Mouse (Mus musculus) midbrain, embryonic 11.5 days (tissue): Measurements from ENCODE around the gene Usp32. TPM values are rescaled to one million over a fixed set of nuclear protein-coding genes. Genes with fewer than 3 reads are reported as not detected.

ENCODE experiments used
- ATAC-seq: fragments of 200-750 bp; cut with Nextera tagmentation; 2 replicates; pipeline ENCODE4 v1.8.0; 2017; ENCODE audit warnings: moderate TSS enrichment, moderate library complexity; ENCODE audit not compliant: low FRiP score
- DNase-seq: peaks from one replicate; pipeline ENCODE4 v3.0.0; 2015; ENCODE audit warnings: low spot score; ENCODE audit errors: missing footprints
- H3K27ac ChIP-seq: fragments of 300-500 bp; sonication (generic); 2 replicates; pipeline ENCODE4 v1.5.1; 2014; ENCODE audit warnings: low read depth, low read length
- H3K27me3 ChIP-seq: fragments of 300-500 bp; sonication (generic); 2 replicates; pipeline ENCODE4 v1.6.1; 2014; ENCODE audit warnings: mild to moderate bottlenecking, low read length, moderate library complexity, mixed read lengths; ENCODE audit not compliant: control insufficient read depth, insufficient read depth
- H3K36me3 ChIP-seq: fragments of 300-500 bp; sonication (generic); 2 replicates; pipeline ENCODE4 v1.6.1; 2014; ENCODE audit warnings: mild to moderate bottlenecking, low read length, moderate library complexity, mixed read lengths; ENCODE audit not compliant: control insufficient read depth, insufficient read depth
- H3K4me1 ChIP-seq: fragments of 300-500 bp; sonication (generic); 2 replicates; pipeline ENCODE4 v1.6.1; 2014; ENCODE audit warnings: low read length; ENCODE audit not compliant: control insufficient read depth, insufficient read depth
- H3K4me2 ChIP-seq: fragments of 300-500 bp; sonication (generic); 2 replicates; pipeline ENCODE4 v1.6.1; 2014; ENCODE audit warnings: mild to moderate bottlenecking, moderate library complexity
- H3K4me3 ChIP-seq: fragments of 300-500 bp; sonication (generic); 2 replicates; pipeline ENCODE4 v1.5.1; 2014; ENCODE audit warnings: low read depth, low read length
- H3K9ac ChIP-seq: fragments of 300-500 bp; sonication (generic); 2 replicates; pipeline ENCODE4 v1.6.1; 2014; ENCODE audit warnings: low read length
- H3K9me3 ChIP-seq: fragments of 300-500 bp; sonication (generic); 2 replicates; pipeline ENCODE4 v1.6.1; 2016; ENCODE audit warnings: low read length; ENCODE audit not compliant: control insufficient read depth
- WGBS: fragments of 180-500 bp; shearing (Covaris S2); extraction: QIAGEN DNeasy Blood & Tissue Kit; methylation state at CpG from one replicate; pipeline ENCODE4 v1.1.7; 2014; 5-methylcytosine and 5-hydroxymethylcytosine counted together
- polyA plus RNA-seq: library from polyadenylated mRNA; unstranded; fragments of >200 nt; fragmentation: Nextera tagmentation; extraction: Ambion mirVana; gene quantifications from 2 replicates; pipeline ENCODE4 v1.2.1, GENCODE M21; 2014

Gene Usp32
- polyA plus RNA-seq, 1 experiment from 2014 or later: 8.1 TPM

- ATAC-seq (no peak), DNase-seq (no peak)
- Histone ChIP-seq H3K4me2 (no peak overlapping the region), H3K36me3 (no peaks in the 10 kb centered on the region), H3K27me3 (no peaks in the 10 kb centered on the region), H3K27ac (no peak overlapping the region), H3K4me1 (no peaks in the 10 kb centered on the region), H3K4me3 (no peak overlapping the region), H3K9ac (no peak overlapping the region), H3K9me3 (no peaks in the 10 kb centered on the region)
- WGBS: 85% methylated on average over 2 of the region's 2 CpGs
Measured at GRCm38 (mm10) chr11:85131542-85131941, 8.4 kb downstream of the Usp32 start.

GRCm38 (mm10) chr11:85128883-85129282 is 11.1 kb downstream of the Usp32 start:
- no peak for ATAC-seq
- Histone ChIP-seq H3K4me1 (no peaks in the 10 kb centered on the region), H3K9me3 (no peaks in the 10 kb centered on the region), H3K4me2 (no peak overlapping the region), H3K36me3 (no peaks in the 10 kb centered on the region), H3K27me3 (no peaks in the 10 kb centered on the region), H3K9ac (no peak overlapping the region), H3K27ac (no peak overlapping the region), H3K4me3 (no peak overlapping the region)
- no peak for DNase-seq
- 93% methylated on average over 1 of the region's 1 CpGs for WGBS

GRCm38 (mm10) chr11:85126257-85127102 is 13.5 kb downstream of the Usp32 start:
- no peaks in the 10 kb centered on the region for H3K4me1 ChIP-seq
- H3K4me2 ChIP-seq: no peak overlapping the region
- H3K36me3 ChIP-seq: no peaks in the 10 kb centered on the region
- H3K27me3 ChIP-seq: no peaks in the 10 kb centered on the region
- H3K9ac ChIP-seq: no peak overlapping the region
- DNase-seq (no peak), ATAC-seq (no peak)
- H3K9me3 ChIP-seq: no peaks in the 10 kb centered on the region
- 91% methylated on average over 2 of the region's 2 CpGs for WGBS
- H3K27ac ChIP-seq: no peak overlapping the region
- H3K4me3 ChIP-seq: no peak overlapping the region

- Histone ChIP-seq H3K27ac (no peak overlapping the region), H3K9me3 (no peaks in the 10 kb centered on the region), H3K4me1 (no peaks in the 10 kb centered on the region), H3K4me2 (no peak overlapping the region), H3K36me3 (no peaks in the 10 kb centered on the region), H3K27me3 (no peaks in the 10 kb centered on the region), H3K4me3 (no peak overlapping the region), H3K9ac (no peak overlapping the region)
- DNase-seq (no peak), ATAC-seq (no peak)
- WGBS: 91% methylated on average over 3 of the region's 3 CpGs
Measured at GRCm38 (mm10) chr11:85123267-85123992, 16.5 kb downstream of the Usp32 start.

- no peak for ATAC-seq
- H3K4me1 ChIP-seq: no peaks in the 10 kb centered on the region
Measured at GRCm38 (mm10) chr11:85122073-85122472, 17.9 kb downstream of the Usp32 start.

GRCm38 (mm10) chr11:85117160-85117559 is 22.8 kb downstream of the Usp32 start:
- Histone ChIP-seq H3K9me3 (no peaks in the 10 kb centered on the region), H3K4me3 (no peak overlapping the region), H3K36me3 (no peaks in the 10 kb centered on the region), H3K27ac (no peak overlapping the region), H3K4me2 (no peak overlapping the region), H3K9ac (no peak overlapping the region), H3K27me3 (no peaks in the 10 kb centered on the region), H3K4me1 (no peaks in the 10 kb centered on the region)
- no peak for ATAC-seq
- no peak for DNase-seq

More at GRCm38 (mm10) chr11:85122073-85122472, 17.9 kb downstream of the Usp32 start:
- Histone ChIP-seq H3K4me3 (no peak overlapping the region), H3K9me3 (no peaks in the 10 kb centered on the region), H3K9ac (no peak overlapping the region), H3K27ac (no peak overlapping the region), H3K4me2 (no peak overlapping the region), H3K27me3 (no peaks in the 10 kb centered on the region), H3K36me3 (no peaks in the 10 kb centered on the region)
- no peak for DNase-seq
- WGBS: 81% methylated on average over 1 of the region's 1 CpGs

- Histone ChIP-seq H3K27me3 (no peaks in the 10 kb centered on the region), H3K36me3 (no peaks in the 10 kb centered on the region), H3K4me1 (no peaks in the 10 kb centered on the region), H3K4me3 (no peak overlapping the region), H3K4me2 (no peak overlapping the region), H3K27ac (no peak overlapping the region), H3K9me3 (no peaks in the 10 kb centered on the region), H3K9ac (no peak overlapping the region)
- DNase-seq (no peak), ATAC-seq (no peak)
- 87% methylated on average over 3 of the region's 3 CpGs for WGBS
Measured at GRCm38 (mm10) chr11:85116084-85116844, 23.7 kb downstream of the Usp32 start.

- no peaks in the 10 kb centered on the region for H3K27me3 ChIP-seq
- H3K9ac ChIP-seq: no peak overlapping the region
- H3K9me3 ChIP-seq: no peaks in the 10 kb centered on the region
- ATAC-seq (no peak), DNase-seq (no peak)
- no peaks in the 10 kb centered on the region for H3K4me1 ChIP-seq
- H3K27ac ChIP-seq: no peak overlapping the region
- no peak overlapping the region for H3K4me3 ChIP-seq
- no peak overlapping the region for H3K4me2 ChIP-seq
- no peaks in the 10 kb centered on the region for H3K36me3 ChIP-seq
Measured at GRCm38 (mm10) chr11:85109957-85110356, 30.0 kb downstream of the Usp32 start.

- WGBS: 95% methylated on average over 3 of the region's 3 CpGs
- no peak for DNase-seq
- ATAC-seq: no peak
- H3K4me2 ChIP-seq: no peak overlapping the region
- no peak overlapping the region for H3K27ac ChIP-seq
- H3K4me1 ChIP-seq: no peaks in the 10 kb centered on the region
- H3K27me3 ChIP-seq: no peaks in the 10 kb centered on the region
- H3K4me3 ChIP-seq: no peak overlapping the region
- no peak overlapping the region for H3K9ac ChIP-seq
- no peaks in the 10 kb centered on the region for H3K36me3 ChIP-seq
- H3K9me3 ChIP-seq: no peaks in the 10 kb centered on the region
Measured at GRCm38 (mm10) chr11:85107217-85107616, 32.7 kb downstream of the Usp32 start.
